Mouse (Mus musculus): ENCODE data around the gene Slc7a15.
"Not testable (repeated sequence)": the region's sequence is repeated elsewhere in the genome, so short reads cannot be mapped to it uniquely, and the experiment has no call there.

Slc7a15 gene

DNA sequence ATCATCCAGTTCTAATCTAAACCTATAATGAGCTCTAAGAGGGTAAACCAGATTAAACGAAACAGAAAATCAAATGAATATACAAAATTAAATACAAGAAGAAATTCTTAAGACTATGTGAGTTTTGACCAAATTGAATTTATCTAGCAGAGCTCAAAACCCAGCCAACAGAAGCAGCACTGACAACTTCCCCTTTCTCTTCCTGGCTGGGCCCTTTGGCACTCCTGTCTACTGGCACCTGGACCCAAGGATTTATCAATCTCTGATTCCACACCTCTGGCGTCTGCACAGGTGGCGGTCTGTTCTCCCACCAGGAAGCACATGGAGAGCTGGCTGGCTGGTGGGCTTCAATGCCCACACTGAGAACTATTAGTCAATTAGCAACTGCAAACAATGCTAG, 39.0 kb downstream of the Slc7a15 start:
- DNase-seq (ENCODE audit: low read depth, low spot score), result not testable (repeated sequence)

DNA sequence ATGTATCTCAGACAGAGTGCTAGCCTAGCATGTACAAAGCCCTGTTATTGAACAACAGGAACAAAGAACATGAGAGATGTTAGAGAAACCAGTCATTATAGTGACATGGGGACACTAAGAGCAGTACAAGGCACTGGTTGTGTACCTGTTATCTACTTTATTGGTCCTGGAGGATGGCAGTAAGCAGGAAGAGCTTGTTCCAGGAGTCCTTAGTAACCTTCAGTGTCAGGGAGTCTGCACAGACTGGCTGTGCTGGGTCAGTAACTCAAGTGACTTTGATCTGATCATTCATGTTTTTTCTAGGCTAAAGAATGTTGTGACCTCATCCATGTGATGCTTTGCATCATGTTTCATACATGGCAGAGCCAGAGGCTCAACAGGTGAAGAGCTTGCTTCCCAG, 42.7 kb downstream of the Slc7a15 start:
- DNase-seq (ENCODE audit: low read depth, low spot score), result no peak

DNA sequence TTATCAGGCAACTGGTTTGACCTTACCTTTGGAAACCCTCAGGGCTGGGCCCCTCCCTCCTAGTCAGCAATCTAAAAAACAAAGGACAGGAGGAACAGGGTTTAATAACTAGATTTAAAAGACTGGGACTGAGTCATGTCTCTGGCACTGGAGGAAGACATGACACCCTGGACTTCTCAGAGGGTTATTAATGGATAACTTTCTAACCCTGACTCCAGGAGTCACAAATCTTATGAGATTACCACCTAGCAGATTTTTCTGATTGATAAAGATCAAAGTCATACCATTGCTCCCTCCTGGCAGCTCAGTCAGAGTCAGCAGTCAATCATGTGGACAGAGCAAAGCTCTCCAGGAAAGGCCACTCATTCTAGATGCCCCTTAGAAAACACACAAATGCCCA, 43.4 kb downstream of the Slc7a15 start:
- no peak for DNase-seq (ENCODE audit: low read depth, low spot score)

DNA sequence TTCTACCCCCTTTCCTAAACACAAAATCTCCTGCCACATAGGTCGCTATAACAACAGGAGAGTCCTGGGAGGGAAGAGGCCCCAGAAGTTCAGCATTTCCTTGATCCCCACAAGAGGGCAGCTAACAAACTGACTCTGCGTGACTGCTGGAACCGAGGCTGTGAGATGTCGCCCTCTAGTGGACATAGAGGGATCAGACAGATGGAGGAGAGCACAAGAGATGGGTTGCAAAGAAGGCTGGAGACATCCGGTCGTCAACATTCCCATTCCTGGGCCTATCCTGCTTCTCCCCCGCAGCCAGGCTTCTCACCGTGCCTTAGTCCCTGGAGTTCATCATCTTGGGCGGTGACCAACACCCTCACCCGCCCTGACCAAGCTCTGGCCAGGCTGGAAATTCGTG, 51.5 kb downstream of the Slc7a15 start:
- DNase-seq (ENCODE audit: low read depth, low spot score), result peak; percentile 85

DNA sequence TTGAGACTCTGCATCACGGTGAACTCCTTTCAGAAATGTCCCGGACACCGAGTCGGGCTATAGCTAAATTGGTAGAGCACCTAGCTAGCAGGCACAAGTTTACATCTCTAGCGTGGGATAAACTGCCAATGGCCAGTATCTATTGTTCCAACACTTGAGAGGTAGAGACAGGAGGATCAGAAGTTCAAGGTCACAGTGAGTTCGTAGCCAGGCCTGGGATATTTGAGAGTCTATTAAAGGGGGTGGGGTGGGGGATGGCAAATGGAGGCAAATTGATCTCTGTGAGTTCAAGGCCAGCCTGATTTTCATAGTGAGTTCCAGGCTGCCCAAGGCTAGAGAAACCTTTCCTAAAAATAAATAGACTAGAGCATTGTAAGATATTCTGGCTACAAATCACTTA, 52.1 kb downstream of the Slc7a15 start:
- no peak for DNase-seq (ENCODE audit: low read depth, low spot score)

DNA sequence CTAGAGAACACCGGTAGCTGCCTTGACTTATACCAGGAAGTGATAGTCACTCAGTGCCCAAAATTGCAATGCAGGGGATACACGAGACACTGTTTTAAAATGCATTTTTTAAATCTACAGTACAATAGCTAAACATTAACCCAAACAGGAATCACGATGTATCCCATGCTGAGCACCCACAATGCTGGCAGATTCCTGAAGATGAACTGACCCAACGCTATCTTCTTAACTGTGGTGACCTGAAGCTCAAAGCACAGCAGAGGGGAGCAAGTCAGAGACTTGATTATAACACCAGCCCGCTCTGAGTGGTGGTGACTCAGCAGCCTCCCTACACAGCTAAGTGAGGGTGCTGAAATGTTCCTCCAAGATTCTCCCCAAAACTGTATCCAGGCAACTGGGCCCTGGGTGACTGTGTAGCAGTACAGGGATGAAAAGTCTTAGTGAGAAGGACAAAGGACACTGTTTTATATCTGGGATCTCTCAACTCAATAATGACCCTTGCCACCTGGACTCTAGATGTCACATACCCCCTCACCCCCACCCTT, 53.7 kb downstream of the Slc7a15 start:
- no peak for DNase-seq (ENCODE audit: low read depth, low spot score)

DNA sequence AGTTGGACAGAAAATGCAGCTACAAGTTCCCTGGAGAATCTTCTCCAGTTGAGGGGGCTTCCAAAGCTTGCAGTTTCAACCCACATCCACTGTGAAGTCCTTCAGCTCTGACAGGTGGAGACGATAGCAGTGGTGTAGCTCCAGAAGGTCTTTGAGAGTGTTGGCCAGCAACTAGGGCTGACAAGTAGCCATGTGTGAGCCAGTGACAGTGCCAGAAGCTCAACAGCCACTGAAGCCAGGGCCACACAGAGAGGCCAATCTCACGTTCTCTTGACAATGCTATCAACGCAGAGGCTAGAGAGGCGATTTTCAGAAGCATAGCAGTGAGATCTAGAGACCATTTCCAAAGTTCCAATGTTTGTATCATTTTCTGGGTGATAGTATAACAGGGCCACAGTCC, 56.5 kb downstream of the Slc7a15 start:
- DNase-seq (ENCODE audit: low read depth, low spot score), result no peak

DNA sequence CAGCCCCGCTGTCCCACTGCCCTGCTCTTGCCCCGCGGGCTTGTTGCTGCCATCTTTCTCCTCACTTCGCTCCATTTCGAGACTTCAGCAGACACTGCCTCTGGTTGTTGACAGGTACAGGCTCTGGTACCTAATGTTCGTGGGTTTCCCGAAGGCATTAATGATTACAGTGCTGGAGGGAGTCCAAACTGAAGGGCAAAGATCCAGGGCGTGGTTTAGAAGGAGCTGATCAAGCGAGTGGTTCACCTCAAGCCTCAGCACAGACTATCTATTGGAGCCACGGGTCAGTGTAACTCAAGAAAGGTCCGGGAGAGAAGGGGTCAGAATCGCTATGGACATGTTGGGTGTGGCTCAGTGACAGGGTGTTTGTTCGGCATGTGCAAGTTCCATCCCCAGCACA, 59.4 kb downstream of the Slc7a15 start:
- no peak for DNase-seq (ENCODE audit: low read depth, low spot score)

DNA sequence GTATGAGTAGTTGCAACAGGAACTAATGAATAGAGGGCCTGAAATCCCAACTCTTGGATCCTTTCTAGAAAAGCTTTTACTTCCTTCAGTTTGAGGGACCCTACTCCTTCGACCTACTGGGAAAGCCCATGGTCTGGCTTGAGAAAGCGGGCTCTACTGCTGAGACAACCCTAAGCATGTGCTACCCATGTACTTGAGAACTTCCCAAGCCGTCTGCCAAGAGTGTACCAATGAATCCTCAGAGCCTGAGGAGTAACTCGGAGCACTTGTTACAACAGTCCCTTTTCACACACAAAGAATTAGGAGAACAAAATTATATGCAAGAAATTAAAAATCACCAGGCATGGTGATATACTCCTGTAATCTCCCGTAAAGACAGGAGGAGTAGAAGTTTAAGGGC, 61.6 kb downstream of the Slc7a15 start:
- DNase-seq (ENCODE audit: low read depth, low spot score), result no peak

DNA sequence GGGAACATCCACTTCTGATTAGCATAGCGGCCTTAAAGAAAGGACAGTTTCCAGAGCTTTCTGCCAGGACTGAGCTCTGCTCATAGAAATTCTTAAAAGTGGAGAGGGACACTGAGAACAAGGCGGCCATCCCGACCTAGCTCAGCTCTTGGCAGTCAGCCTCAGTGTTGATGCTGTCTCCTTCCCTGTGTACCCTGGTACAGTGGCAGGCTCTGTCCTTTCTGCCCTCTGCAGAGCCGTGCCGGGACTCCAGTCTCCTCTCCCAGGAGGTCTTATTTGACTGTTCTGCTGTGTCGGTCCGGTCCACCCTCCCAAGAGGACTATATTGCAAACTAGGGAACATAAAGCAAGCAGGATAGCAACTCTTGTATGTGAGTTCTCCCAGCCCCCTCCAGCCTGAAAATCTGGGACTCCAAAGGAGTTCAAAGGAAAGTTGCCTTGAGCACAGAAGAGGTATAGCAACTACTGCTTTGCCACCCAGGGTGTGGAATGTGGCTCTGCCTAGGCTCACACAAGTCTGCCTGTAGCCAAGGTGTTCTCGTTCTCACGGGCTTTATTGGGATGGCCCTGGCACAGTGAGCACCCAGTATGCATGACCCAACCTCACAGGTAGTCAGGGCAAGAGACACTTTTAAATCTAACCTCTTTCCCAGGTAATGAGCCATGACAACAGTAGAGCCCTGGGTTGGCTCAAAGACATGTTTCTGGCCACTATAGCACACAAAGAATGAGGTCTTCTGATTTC, 62.5 kb downstream of the Slc7a15 start:
- no peak for DNase-seq (ENCODE audit: low read depth, low spot score)

DNA sequence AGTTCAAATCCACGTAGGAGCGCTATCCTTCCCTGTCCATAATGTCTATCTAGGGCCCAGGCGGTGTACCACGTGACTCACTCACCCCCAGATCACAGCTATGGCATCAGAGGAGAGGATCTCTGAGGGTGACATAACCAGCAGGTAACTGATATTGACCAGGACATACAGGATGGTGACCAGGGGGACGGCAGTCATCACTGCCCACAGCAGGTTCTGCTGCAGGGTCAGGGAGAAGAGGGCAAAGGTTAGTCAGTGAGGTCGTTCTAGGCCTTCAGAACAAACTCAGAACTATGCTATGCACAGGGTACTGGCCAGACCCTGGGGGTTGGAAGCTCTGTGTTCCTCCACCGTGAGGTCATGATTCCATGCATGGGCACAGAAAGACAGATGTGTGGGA, 63.3 kb downstream of the Slc7a15 start:
- no peak for DNase-seq (ENCODE audit: low read depth, low spot score)

DNA sequence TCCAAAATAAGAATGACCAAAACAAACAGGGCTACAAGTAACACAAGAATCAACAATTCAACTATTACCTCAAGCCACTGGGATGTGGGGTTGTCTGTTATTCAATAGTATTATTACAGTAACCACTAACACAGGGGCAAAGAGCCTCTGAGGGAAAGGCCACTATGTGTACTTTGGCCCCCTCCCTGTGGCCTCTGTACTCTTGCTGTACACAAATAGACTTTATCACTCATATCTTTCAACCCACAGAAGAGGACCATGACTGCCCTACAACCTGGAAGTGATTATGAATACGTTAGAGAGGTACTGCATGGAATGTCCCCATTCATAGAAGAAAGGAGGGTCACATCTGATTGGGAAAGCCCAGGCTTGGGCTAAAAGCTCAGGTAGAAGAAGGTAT, 64.0 kb downstream of the Slc7a15 start:
- no peak for DNase-seq (ENCODE audit: low read depth, low spot score)

DNA sequence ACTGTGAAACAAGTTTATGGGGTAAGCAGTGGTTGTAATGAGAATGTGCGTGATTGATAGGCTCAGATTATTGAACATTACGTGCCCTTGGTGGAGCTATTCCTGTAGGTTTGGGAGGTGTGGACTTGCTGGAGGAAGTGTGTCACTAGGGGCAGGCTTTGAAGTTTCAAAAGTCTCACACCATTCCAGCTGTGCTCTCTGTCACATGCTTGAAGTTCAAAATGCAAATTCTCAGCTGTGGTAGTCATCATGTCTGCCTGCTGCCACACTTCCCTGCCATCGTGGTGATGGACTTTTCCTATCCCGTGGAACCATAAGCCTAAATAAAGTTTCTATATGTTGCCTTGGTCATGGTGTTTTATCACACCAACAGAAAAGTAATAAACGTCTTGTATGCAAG, 71.1 kb downstream of the Slc7a15 start:
- no peak for DNase-seq (ENCODE audit: low read depth, low spot score)

DNA sequence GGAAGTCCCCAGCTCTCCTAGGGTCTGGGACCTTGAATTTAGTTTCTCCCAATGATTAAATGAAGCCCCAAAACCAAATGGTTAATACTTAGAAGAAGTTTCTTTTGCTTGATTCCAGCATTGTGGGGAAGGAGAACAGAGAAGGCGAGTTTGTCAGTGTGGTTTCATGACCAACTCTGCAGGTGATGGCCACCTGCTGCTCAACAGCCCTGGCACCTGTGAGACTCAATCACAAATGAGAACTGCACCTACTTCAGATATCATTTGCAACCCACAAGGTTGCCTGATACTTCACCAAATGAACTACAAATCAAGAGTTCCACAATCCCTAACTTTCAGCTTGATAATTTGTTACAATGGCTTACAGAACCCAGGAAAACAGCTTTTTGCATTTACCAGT, 71.7 kb downstream of the Slc7a15 start:
- no peak for DNase-seq (ENCODE audit: low read depth, low spot score)

DNA sequence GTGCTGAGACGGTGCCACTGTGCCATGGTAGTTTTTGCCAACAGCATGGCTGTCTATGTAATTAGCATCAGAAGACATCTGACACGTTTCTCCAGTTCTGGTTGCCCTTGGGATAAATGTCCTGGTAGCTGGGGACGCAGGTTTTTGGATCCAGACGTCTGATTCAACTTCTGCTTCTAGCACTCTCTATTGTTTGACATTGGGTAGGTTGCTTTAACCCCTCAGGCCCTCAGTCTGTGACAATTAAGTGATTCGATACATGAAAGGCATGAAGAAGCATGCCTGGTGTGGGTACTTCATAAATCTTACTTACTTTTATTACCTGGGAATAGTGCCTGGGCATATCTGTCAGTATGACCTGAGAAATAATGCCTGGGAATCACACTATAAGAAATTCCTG, 74.8 kb downstream of the Slc7a15 start:
- no peak for DNase-seq (ENCODE audit: low read depth, low spot score)

DNA sequence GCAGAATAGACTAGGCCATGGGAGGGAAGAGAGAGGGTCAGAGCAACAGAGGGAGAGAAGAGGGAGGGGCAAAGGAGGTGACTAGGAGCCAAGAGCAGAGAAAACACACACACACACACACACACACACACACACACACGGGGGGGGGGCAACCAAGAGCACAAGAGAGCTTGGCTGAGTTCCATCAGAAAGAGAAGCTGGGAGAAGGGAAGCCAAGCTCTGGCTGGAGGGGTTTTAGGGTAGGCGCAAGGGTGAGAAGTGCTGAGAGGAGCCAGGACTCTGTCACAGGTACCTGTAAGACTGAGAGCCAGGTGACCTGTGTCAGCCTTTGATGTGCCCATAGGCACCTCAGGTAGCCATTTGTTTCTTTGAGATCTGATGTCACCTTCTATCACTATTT, 76.2 kb downstream of the Slc7a15 start:
- DNase-seq (ENCODE audit: low read depth, low spot score), result no peak

DNA sequence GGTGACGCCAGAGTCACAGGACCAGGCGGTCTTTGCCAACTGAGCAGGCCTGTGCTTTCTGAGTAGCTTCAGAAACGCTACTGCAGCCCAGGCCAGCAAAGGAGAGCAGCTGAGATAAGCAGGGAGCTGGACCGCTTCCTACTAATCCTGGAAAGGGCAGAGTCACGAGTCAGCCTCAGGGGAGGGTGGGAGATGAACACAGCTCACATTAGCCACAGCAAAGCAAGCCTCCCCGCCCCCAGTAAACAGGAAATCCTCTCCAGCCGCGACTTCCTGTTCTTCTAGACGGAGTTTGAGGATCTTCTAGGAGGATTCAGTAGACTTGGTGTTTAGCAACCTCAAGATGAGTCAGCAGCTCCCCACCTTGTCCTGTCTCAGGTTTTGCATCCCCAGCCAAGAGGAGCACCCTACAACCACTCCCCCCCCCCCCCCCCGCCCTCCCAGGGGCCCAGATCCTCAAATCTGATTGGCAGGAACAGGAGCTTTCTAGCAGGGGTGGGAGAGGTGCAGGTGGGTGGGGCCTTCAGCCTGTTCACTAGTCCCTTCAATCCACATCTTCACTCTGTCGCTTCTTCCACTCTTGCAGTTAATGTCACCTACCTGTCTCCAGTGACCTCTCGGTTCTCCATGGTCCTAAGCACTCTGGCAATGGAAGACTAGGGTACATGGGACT, 77.4 kb downstream of the Slc7a15 start:
- DNase-seq (ENCODE audit: low read depth, low spot score), result no peak

DNA sequence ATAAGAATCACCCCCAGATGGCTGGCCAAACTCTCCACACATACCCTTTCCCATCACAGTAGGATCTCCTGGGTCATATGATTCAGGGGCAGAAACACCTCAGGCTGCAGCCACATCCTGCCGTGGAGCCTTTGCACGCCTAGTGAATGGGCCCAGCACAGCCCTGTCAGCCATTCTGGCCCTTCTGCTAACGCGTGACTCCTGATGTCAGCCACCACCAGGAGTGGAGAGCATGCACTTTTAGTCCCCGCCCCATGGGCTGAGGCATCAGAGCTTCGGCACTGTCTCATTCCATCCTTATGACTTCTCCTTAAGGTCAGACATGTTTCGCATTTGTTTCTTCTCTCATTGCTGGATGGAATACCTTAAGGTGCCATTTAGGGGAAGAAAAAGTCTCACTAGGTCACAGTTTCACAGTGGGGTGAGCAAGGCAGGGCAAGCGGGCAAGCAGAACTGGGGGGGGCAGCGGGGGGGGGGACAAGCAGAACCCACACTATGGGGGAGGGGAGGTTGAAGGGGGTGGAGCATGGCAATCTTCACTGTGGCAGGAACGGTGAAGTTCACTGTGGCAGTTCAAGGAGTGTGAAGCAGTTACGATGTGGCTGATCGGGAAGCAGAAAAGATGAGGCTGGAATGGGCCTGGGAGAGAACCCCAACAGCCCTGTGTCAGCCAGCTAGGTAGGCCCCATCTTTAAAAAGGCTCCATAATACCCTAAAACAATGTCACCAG, 79.3 kb downstream of the Slc7a15 start:
- DNase-seq (ENCODE audit: low read depth, low spot score), result no peak

DNA sequence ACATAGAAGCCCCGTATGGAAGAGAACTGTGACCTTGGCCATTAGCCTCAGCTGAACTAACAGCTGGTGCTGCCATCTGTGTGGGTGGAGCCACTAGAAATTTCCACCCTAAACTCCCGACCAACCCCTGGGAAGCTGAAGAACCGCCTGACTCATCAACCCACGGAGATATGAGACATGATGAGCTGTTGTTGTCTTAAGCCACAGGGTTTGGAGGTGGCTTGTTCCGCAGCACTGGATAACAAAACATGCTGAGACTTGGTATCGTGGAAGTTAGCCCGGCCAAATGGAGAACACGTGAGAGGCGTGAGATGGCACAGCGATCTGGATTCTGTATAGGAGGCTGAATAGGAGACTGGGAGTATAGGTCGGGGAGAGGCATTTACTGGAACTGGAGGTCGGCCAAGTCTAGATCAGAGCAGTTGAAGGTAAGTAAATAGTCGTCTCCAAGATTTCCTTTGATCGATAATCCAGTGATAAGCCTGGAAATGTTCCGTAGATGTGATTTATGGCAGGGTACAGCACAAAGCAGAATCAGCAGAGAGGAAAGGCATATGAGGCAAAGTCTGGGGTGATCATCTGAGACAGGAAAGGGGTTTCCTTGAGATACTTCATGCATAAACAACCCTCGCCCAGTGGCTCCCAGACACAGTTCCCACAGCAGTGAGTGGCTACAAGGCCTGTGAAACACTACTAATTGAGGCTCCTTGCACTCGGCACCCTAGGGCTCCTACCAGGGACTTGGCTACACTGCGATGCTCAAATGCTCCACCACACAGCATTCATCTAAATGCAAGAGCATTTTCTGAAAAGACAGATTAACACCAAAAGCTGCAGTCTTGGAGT, 87.6 kb downstream of the Slc7a15 start:
- no peak for DNase-seq (ENCODE audit: low read depth, low spot score)

DNA sequence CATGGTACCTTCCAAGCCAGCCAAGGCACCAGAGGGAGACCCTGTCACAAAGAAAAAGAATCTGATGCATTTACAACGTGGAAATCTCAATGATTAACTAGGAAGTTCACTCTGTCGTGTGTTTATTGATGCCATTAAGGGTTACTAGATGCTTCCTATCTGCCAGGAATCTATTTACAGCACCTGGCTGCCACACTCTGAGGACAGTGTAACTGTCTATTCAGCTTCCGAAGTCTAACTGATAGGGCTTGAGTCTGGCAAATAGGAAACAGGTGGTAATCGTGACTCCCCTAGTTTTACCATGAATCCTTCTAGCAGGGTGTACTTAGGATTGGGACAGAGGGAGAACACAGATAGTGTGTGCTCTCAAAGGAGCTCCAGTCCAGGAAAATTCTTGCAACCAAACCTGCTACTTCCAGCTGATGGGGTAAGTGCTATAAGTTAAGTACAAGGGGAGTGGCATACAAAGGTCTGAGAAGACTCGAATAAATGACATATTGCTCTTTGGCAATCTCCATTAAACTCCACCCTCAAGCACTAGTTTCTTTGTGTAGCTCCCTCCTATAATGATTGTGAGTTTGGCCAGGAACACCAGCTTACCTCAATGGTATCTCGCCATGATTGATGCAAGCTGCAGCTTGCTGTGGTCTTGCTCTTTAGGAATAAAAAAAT, 88.4 kb downstream of the Slc7a15 start:
- no peak for DNase-seq (ENCODE audit: low read depth, low spot score)

DNA sequence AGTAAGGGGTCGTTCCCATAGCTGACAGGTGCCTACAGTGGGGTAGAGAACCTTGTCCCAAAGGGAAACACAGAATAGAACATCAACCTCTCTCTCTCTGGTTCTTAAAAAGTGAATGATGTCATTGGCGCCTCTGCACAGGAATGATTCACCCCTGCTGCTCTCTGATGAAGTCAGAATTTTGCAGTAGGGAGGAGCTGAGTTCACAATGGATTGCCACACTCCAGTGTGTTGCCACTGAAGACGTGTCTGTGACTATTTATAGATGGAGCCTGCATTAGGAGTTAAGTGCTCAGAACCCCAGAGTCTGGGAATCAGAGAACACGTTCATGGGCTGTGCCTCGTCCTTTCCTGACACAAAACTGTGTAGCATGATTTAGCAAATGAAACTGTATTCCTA, 89.2 kb downstream of the Slc7a15 start:
- no peak for DNase-seq (ENCODE audit: low read depth, low spot score)
